Mouse (Mus musculus): ENCODE results near the gene Phospho1.
"Not testable (repeated sequence)": the region's sequence is repeated elsewhere in the genome, so short reads cannot be mapped to it uniquely, and the experiment has no call there.

Gene Phospho1

DNA sequence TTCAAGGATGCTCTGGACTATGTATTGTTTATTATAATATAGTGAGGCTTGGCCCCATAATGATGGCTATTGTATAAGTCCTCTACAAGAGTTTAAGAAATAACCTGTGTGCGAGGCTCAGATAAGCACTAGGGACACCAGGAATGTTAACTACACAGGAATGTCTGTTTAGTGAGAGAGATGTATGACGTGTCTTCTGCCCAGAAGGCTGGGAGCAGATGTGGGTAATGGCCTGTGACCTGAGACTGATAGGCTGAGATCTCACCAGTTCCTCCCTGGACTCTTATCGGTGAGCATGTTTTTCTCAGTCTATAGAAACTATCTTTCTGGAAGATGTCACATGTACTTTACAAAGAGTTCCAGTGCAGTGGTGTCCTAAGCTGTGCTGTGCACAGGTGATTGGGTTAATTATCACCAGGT, 35.8 kb downstream of the Phospho1 start:
- peak; percentile 71 for DNase-seq (ENCODE audit: low spot score)

DNA sequence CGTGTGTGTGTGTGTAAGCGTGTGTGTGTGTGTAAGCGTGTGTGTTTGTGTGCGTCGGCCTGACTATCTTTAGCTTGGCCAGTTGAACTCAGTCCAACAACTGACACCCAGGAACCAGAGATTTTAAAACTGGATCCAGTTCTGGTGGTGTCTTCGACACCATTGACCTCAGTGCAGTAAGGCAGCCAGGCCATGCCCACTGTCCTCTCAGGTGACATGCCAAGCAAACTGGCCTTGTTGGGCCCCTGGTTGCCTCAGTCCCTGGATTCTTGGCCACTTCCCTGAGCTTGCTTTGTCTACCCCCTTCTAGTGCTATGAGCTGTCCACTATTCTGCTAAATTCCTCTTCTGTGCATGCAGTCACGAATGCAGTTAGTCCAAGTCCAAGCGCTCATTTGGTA, 37.1 kb downstream of the Phospho1 start:
- no peak for DNase-seq (ENCODE audit: low spot score)

- no peak for DNase-seq (ENCODE audit: low spot score)
Measured at GRCm38 (mm10) chr11:95869442-95869841, 45.1 kb downstream of the Phospho1 start.

- DNase-seq (ENCODE audit: low spot score), result no peak
Measured at GRCm38 (mm10) chr11:95869918-95870470, 45.7 kb downstream of the Phospho1 start.

DNA sequence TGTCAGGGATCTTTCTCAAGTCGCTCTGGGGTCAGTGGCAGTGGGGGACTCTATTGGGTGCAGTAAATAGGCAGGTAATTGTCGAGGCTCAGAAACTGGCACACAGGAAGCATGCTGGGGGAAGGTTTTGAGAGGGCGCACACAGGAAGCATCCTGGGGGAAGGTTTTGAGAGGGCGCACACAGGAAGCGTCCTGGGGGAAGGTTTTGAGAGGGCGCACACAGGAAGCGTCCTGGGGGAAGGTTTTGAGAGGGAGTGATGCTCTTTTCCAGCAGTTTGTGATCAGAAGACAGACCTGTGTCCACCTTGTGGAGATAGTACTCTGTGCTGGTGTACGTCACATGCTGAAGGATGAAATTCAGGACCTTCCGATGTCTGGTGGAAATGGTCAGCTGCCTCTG, 51.5 kb downstream of the Phospho1 start:
- DNase-seq (ENCODE audit: low spot score), result no peak

DNA sequence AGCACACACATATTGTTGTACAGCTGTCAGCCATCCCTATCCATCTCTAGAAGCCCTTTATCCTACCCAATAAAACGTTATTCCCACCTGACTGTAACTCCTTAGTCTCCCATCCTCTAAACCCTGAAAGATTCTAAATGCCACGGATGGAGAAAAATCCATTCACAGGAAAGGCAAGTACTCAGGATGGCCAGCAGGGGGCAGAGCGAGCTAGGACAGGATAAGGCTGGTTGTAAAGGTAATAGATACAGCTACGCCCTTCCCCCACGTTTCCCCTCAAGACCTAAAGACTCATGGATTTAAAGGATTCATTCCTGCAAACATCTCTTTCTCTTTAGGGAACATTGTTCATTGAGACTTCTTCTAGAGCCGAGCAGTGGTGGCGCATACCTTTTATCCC, 52.0 kb downstream of the Phospho1 start:
- DNase-seq (ENCODE audit: low spot score), result peak; percentile 60

GRCm38 (mm10) chr11:95879861-95880260, 55.6 kb downstream of the Phospho1 start:
- not testable (repeated sequence) for DNase-seq (ENCODE audit: low spot score)

All from c-Kit-positive CD71-positive TER-119-positive erythroid progenitor cells, embryonic 14.5 days (primary cell).